Mouse (Mus musculus): ENCODE data around the gene Scyl1. TPM values are rescaled to one million over a fixed set of nuclear protein-coding genes. Genes with fewer than 3 reads are reported as not detected.

Gene Scyl1
- 37.1 and 42.8 TPM in 2 replicates for polyA plus RNA-seq (2011; ENCODE audit: insufficient read depth, insufficient read length, low read depth, missing spikeins)

GRCm38 (mm10) chr19:5770925-5771860 is at the start of gene Scyl1:
Gene Scyl1 (minus strand): TSS chr19:5771419.
- no peaks in the 10 kb centered on the region for H3K27me3 ChIP-seq (ENCODE audit: control insufficient read depth, insufficient read depth, low read length, poor library complexity, severe bottlenecking)
- H3K4me1 ChIP-seq (ENCODE audit: control insufficient read depth, insufficient read depth, low read length) = no peaks in the 10 kb centered on the region
- H3K36me3 ChIP-seq (ENCODE audit: control insufficient read depth, insufficient read depth, low read length, poor library complexity, severe bottlenecking) = 0 out of 2 replicates have a peak, but pooled peaks cover 3% of the 10 kb centered on the region
- no peak for TF ChIP-seq EP300 (IDR thresholded peaks at IDR 0.05; ENCODE audit: insufficient read depth, low read depth, low read length)
- TF ChIP-seq POLR2A (IDR thresholded peaks at IDR 0.05; ENCODE audit: insufficient read depth, low read length) = peak; percentile 54
- H3K27ac ChIP-seq (ENCODE audit: insufficient read depth, low read length) = no peak within 1 kb of the TSS
- H3K4me3 ChIP-seq (ENCODE audit: low read depth, low read length) = peak within 1 kb of the TSS; percentile 80
- H3K9ac ChIP-seq (ENCODE audit: low read depth, poor library complexity, severe bottlenecking) = peak within 1 kb of the TSS; percentile 84
- H3K9me3 ChIP-seq (replicated peaks; ENCODE audit: control insufficient read depth, insufficient read depth, low read length, poor library complexity, severe bottlenecking) = no peaks in the 10 kb centered on the region

DNA sequence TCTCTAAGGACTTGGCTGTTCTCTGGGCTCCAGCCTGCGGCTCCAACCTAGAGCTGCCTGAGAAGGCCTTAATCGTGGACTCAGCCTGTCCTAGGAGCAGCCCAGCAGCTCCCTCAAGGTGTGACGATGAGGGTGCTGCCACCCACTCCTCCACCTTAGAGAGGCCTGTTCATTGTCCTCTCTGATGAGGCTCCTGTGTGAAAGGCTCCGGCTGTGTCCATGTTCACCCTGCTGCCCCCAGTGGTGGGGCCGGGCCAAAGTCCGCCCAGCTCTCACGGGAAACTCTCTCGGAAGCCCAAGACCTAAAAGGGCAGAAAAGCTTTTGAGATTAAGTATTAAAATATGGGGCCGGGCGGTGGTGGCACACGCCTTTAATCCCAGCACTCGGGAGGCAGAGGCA is 48.3 kb upstream of the Scyl1 start:
- Histone ChIP-seq H3K9ac (ENCODE audit: low read depth, poor library complexity, severe bottlenecking) (no peak overlapping the region), H3K36me3 (ENCODE audit: control insufficient read depth, insufficient read depth, low read length, poor library complexity, severe bottlenecking) (no peaks in the 10 kb centered on the region), H3K9me3 (replicated peaks; ENCODE audit: control insufficient read depth, insufficient read depth, low read length, poor library complexity, severe bottlenecking) (no peaks in the 10 kb centered on the region), H3K27ac (ENCODE audit: insufficient read depth, low read length) (no peak overlapping the region), H3K4me3 (ENCODE audit: low read depth, low read length) (no peak overlapping the region), H3K27me3 (ENCODE audit: control insufficient read depth, insufficient read depth, low read length, poor library complexity, severe bottlenecking) (no peaks in the 10 kb centered on the region), H3K4me1 (ENCODE audit: control insufficient read depth, insufficient read depth, low read length) (peaks cover 12% of the 10 kb centered on the region)
- TF ChIP-seq EP300 (IDR thresholded peaks at IDR 0.05; ENCODE audit: insufficient read depth, low read depth, low read length) = no peak
- no peak for TF ChIP-seq POLR2A (IDR thresholded peaks at IDR 0.05; ENCODE audit: insufficient read depth, low read length)
- peak; percentile 49 for TF ChIP-seq CTCF (IDR thresholded peaks at IDR 0.05; ENCODE audit: low read depth, low read length)

- TF ChIP-seq CTCF (IDR thresholded peaks at IDR 0.05; ENCODE audit: low read depth, low read length) (no peak), EP300 (IDR thresholded peaks at IDR 0.05; ENCODE audit: insufficient read depth, low read depth, low read length) (peak; percentile 74; the same call in 1 of the 2 replicates), POLR2A (IDR thresholded peaks at IDR 0.05; ENCODE audit: insufficient read depth, low read length) (no peak)
- Histone ChIP-seq H3K4me3 (ENCODE audit: low read depth, low read length) (no peak overlapping the region), H3K27me3 (ENCODE audit: control insufficient read depth, insufficient read depth, low read length, poor library complexity, severe bottlenecking) (no peaks in the 10 kb centered on the region), H3K9ac (ENCODE audit: low read depth, poor library complexity, severe bottlenecking) (no peak overlapping the region), H3K9me3 (replicated peaks; ENCODE audit: control insufficient read depth, insufficient read depth, low read length, poor library complexity, severe bottlenecking) (no peaks in the 10 kb centered on the region), H3K27ac (ENCODE audit: insufficient read depth, low read length) (peak overlapping the region; percentile 17; the same call in 1 of the 2 replicates), H3K36me3 (ENCODE audit: control insufficient read depth, insufficient read depth, low read length, poor library complexity, severe bottlenecking) (no peaks in the 10 kb centered on the region), H3K4me1 (ENCODE audit: control insufficient read depth, insufficient read depth, low read length) (peaks cover 12% of the 10 kb centered on the region)
Observed at GRCm38 (mm10) chr19:5818590-5818977, 47.4 kb upstream of the Scyl1 start.

- Histone ChIP-seq H3K9ac (ENCODE audit: low read depth, poor library complexity, severe bottlenecking) (peak overlapping the region; percentile 34), H3K9me3 (replicated peaks; ENCODE audit: control insufficient read depth, insufficient read depth, low read length, poor library complexity, severe bottlenecking) (no peaks in the 10 kb centered on the region), H3K4me1 (ENCODE audit: control insufficient read depth, insufficient read depth, low read length) (peaks cover 12% of the 10 kb centered on the region), H3K27me3 (ENCODE audit: control insufficient read depth, insufficient read depth, low read length, poor library complexity, severe bottlenecking) (no peaks in the 10 kb centered on the region), H3K4me3 (ENCODE audit: low read depth, low read length) (peak overlapping the region; percentile 25), H3K36me3 (ENCODE audit: control insufficient read depth, insufficient read depth, low read length, poor library complexity, severe bottlenecking) (no peaks in the 10 kb centered on the region), H3K27ac (ENCODE audit: insufficient read depth, low read length) (peak overlapping the region; percentile 79)
- TF ChIP-seq EP300 (IDR thresholded peaks at IDR 0.05; ENCODE audit: insufficient read depth, low read depth, low read length) = peak; percentile 73
- peak; percentile 80 for TF ChIP-seq CTCF (IDR thresholded peaks at IDR 0.05; ENCODE audit: low read depth, low read length)
- peak; percentile 35 for TF ChIP-seq POLR2A (IDR thresholded peaks at IDR 0.05; ENCODE audit: insufficient read depth, low read length)
Observed at GRCm38 (mm10) chr19:5817703-5818589, 46.7 kb upstream of the Scyl1 start.

DNA sequence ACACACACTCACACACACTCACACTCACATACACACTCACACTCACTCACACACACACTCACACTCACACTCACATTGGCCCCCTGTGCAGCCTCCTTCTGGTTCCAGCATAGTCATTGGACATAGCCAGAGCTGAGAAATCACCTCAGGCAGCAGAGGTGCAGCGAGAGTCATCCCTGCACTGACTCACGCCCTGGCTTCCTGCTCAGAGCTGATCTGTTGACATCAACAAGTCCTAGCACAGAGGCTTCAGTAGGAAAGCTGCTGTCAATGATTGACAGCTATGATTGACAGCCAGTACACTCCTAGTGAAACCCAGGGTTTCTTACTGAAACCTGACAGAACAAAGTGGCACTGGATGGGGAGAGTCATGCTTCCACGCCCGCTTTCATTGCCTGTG is 44.7 kb upstream of the Scyl1 start:
- Histone ChIP-seq H3K9ac (ENCODE audit: low read depth, poor library complexity, severe bottlenecking) (no peak overlapping the region), H3K27me3 (ENCODE audit: control insufficient read depth, insufficient read depth, low read length, poor library complexity, severe bottlenecking) (no peaks in the 10 kb centered on the region), H3K27ac (ENCODE audit: insufficient read depth, low read length) (peak overlapping the region; percentile 30; the same call in 1 of the 2 replicates), H3K4me3 (ENCODE audit: low read depth, low read length) (no peak overlapping the region), H3K36me3 (ENCODE audit: control insufficient read depth, insufficient read depth, low read length, poor library complexity, severe bottlenecking) (no peaks in the 10 kb centered on the region), H3K9me3 (replicated peaks; ENCODE audit: control insufficient read depth, insufficient read depth, low read length, poor library complexity, severe bottlenecking) (no peaks in the 10 kb centered on the region), H3K4me1 (ENCODE audit: control insufficient read depth, insufficient read depth, low read length) (peaks cover 14% of the 10 kb centered on the region)
- TF ChIP-seq EP300 (IDR thresholded peaks at IDR 0.05; ENCODE audit: insufficient read depth, low read depth, low read length) = no peak
- TF ChIP-seq CTCF (IDR thresholded peaks at IDR 0.05; ENCODE audit: low read depth, low read length) = no peak
- TF ChIP-seq POLR2A (IDR thresholded peaks at IDR 0.05; ENCODE audit: insufficient read depth, low read length) = no peak

Measured in ES-Bruce4 (cell line).